Mouse (Mus musculus) lung, adult 2 months (tissue): ENCODE data around the gene Herc2.

ENCODE experiments used
- CTCF ChIP-seq: fragments of 200-500 bp; IDR thresholded peaks from 2 replicates; pipeline ENCODE4 v1.5.1; 2011; ENCODE audit warnings: mild to moderate bottlenecking, low read length, control low read depth; ENCODE audit not compliant: insufficient read depth
- POLR2A ChIP-seq: fragments of 200-500 bp; IDR thresholded peaks from 2 replicates; pipeline ENCODE4 v1.6.1; 2011; ENCODE audit warnings: low read depth, mild to moderate bottlenecking, control low read depth, low read length, borderline replicate concordance; ENCODE audit errors: extremely low read depth

DNA sequence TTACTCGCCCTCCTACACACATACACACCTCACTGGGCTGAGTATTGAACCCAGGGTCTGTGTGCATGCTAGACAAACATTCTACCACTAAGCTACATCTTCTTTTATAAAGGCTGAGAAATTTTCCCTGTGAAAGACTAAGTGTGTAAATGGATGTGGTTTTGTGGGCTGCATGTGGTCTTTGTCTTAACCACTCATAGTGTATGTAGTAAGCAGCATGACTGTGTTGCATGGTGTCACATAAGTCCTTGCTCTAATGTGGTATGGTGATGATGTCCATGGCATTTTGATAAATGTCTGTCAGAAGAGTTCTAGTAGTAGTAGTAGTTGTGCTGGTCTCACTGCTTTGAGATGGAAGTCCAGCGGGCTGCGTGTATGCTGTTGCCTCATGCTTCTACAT is 152.8 kb downstream of the Herc2 start:
- TF ChIP-seq CTCF (no peak), POLR2A (no peak)
